Mouse (Mus musculus) embryonic fibroblast, embryonic 13.5 days (primary cell): ENCODE data around the gene Thap12.
A peak's percentile ranks its signal among the peaks of the same experiment; 100 is the strongest.

Experiments used
- CTCF ChIP-seq: IDR thresholded peaks from 2 replicates; pipeline ENCODE4 v1.5.1; 2011; ENCODE audit warnings: mild to moderate bottlenecking, control low read depth, low read length, moderate library complexity, borderline replicate concordance; ENCODE audit not compliant: insufficient read depth
- POLR2A ChIP-seq: IDR thresholded peaks from 2 replicates; pipeline ENCODE4 v1.6.1; 2011; ENCODE audit warnings: low read depth, mild to moderate bottlenecking, control low read depth, low read length, moderate library complexity

DNA sequence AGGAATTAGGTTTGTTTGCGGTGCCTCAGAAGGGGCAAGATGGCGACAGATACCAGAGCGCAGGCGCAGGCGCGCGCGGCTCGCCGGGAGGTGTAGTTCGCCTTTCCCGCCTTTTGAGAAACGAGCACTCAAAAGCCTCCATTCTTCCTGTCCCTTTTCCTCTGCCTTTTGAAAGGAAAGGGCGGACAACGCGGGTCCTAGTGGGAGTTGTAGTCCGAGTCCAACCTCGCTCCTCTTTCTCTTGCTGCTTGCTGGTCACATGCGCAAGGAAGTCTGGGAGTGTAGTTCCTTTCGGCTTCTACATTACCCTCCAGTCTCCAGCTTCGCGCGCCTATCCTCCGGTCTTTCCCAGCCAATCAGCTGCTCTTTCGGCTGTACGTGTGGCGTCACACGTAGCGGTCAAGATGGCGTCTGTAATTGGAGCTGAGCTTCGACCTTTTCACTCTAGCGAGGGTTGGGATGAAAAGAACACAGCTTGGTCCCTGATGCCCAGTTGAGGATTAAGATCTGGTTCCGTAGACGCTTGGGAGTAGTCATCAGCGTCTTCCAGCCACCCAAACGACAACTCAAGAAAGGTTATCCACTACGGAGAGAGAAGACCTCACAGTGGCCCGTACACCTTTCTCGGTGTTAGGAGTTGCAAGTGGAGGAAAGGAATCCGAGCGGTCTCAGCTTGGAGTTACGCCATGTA is 46.2 kb upstream of the Thap12 start, which contains the start of gene Emsy:
- TF ChIP-seq CTCF: no peak
- TF ChIP-seq POLR2A: peak; percentile 95
